Mouse (Mus musculus) brain, embryonic 14.5 days (tissue): Measurements from ENCODE around the gene Obscn. TPM values are rescaled to one million over a fixed set of nuclear protein-coding genes. Genes with fewer than 3 reads are reported as not detected.

Experiments used
- DNase-seq: peaks from one replicate; pipeline ENCODE4 v3.0.0-alpha.2; 2011; ENCODE audit warnings: low read depth
- CTCF ChIP-seq: fragments of 200-500 bp; IDR thresholded peaks from 2 replicates; pipeline ENCODE4 v1.5.1; 2012; ENCODE audit warnings: inconsistent platforms, mild to moderate bottlenecking, moderate library complexity, borderline replicate concordance; ENCODE audit not compliant: insufficient read depth, insufficient read length; ENCODE audit errors: extremely low read depth
- POLR2A ChIP-seq: fragments of 200-500 bp; IDR thresholded peaks from 2 replicates; pipeline ENCODE4 v1.6.1; 2012; ENCODE audit warnings: mild to moderate bottlenecking, inconsistent platforms, borderline replicate concordance; ENCODE audit not compliant: poor library complexity, insufficient read depth, insufficient read length, severe bottlenecking; ENCODE audit errors: extremely low read depth
- polyA plus RNA-seq: library from polyadenylated mRNA; depleted of rRNA; stranded (reverse); fragments of >200 nt; gene quantifications from 2 replicates; pipeline ENCODE4 v1.2.3, GENCODE M21; 2012; rRNA removed

Obscn gene
- polyA plus RNA-seq, 1 experiment: 1.4 TPM

GRCm38 (mm10) chr11:58953351-58954169, 182.6 kb downstream of the Obscn start:
- TF ChIP-seq CTCF (peak; percentile 12; the same call in 1 of the 2 replicates), POLR2A (no peak)

DNA sequence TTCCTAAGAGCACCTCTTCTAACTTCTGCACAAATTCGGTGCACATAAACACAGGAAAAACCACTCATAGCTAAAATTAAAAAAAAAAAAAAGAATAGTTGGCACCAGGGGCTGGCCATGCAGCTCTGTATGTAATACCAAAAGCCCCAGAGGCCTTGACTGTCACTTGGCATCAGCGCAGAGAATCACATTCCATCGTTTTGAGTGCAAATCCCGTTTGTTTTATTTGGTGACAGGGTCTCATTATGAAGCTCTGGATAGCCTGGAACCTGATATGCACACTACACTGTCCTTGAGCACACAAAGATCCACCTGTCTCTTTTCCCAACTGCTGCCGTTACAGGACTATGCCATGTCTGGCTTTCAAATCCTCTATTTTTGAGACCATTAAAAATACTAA, 185.0 kb downstream of the Obscn start:
- peak; percentile 39 for DNase-seq
- no peak for TF ChIP-seq POLR2A
- TF ChIP-seq CTCF: no peak

More at GRCm38 (mm10) chr11:58953351-58954169, 182.6 kb downstream of the Obscn start:
- peak; percentile 93 for DNase-seq

GRCm38 (mm10) chr11:58949480-58950431, 186.4 kb downstream of the Obscn start:
- peak; percentile 57; the same call in 1 of the 2 replicates for TF ChIP-seq POLR2A
- no peak for TF ChIP-seq CTCF
- DNase-seq: peak; percentile 94

- DNase-seq: peak; percentile 99
- TF ChIP-seq CTCF (no peak), POLR2A (peak; percentile 87; the same call in 1 of the 2 replicates)
Observed at GRCm38 (mm10) chr11:58948542-58949479, 187.4 kb downstream of the Obscn start, which contains the start of gene Hist3h2ba. Hist3h2ba (plus strand) TSS chr11:58948920.

GRCm38 (mm10) chr11:58947798-58948528, 188.2 kb downstream of the Obscn start:
- DNase-seq: peak; percentile 89
- TF ChIP-seq POLR2A: no peak
- TF ChIP-seq CTCF: no peak

- TF ChIP-seq POLR2A (no peak), CTCF (no peak)
Observed at GRCm38 (mm10) chr11:58947306-58947705, 188.9 kb downstream of the Obscn start.

More at GRCm38 (mm10) chr11:58947306-58947705, 188.9 kb downstream of the Obscn start:
- no peak for DNase-seq

Other genes with a start within 250 kb of the Obscn start
- gene Zfp39, start 232.2 kb downstream of the Obscn start, polyA plus RNA-seq: 4.2 and 6.0 TPM in 2 replicates
- gene Btnl10, start 218.5 kb downstream of the Obscn start, polyA plus RNA-seq: 0.01 and 0.04 TPM in 2 replicates
- 664 and 715 TPM in 2 replicates for gene Rnf187, start 197.5 kb downstream of the Obscn start, polyA plus RNA-seq
- 726 and 1,077 TPM in 2 replicates for gene Hist3h2ba, start 187.5 kb downstream of the Obscn start, polyA plus RNA-seq
- gene Hist3h2a, start 181.7 kb downstream of the Obscn start, polyA plus RNA-seq: 120 and 164 TPM in 2 replicates
- 2.1 and 2.2 TPM in 2 replicates for gene Trim17, start 181.7 kb downstream of the Obscn start, polyA plus RNA-seq
- 25.8 and 30.6 TPM in 2 replicates for gene Trim11, start 158.3 kb downstream of the Obscn start, polyA plus RNA-seq
- 7.8 and 8.5 TPM in 2 replicates for gene Iba57, start 27.3 kb upstream of the Obscn start, polyA plus RNA-seq
- 0.87 and 1.1 TPM in 2 replicates for gene Gjc2, start 46.8 kb upstream of the Obscn start, polyA plus RNA-seq
- gene Guk1, start 55.8 kb upstream of the Obscn start, polyA plus RNA-seq: 145 and 172 TPM in 2 replicates
- 45.5 and 58.2 TPM in 2 replicates for gene Mrpl55, start 66.1 kb upstream of the Obscn start, polyA plus RNA-seq
- gene 2310033P09Rik, start 71.9 kb upstream of the Obscn start, polyA plus RNA-seq: 32.4 and 37.2 TPM in 2 replicates
- 565 and 655 TPM in 2 replicates for gene Arf1, start 91.9 kb upstream of the Obscn start, polyA plus RNA-seq
- 0.50 and 1.1 TPM in 2 replicates for gene Wnt3a, start 154.3 kb upstream of the Obscn start, polyA plus RNA-seq
- 3.2 and 4.5 TPM in 2 replicates for gene Wnt9a, start 170.5 kb upstream of the Obscn start, polyA plus RNA-seq
- 0.08 and 0.28 TPM in 2 replicates for gene Prss38, start 239.3 kb upstream of the Obscn start, polyA plus RNA-seq